Mouse (Mus musculus) lung, postnatal 0 days (tissue): ENCODE results near the gene Hipk3.

ENCODE experiments used
- CTCF ChIP-seq: IDR thresholded peaks from 2 replicates; pipeline ENCODE4 v1.5.1; 2016; ENCODE audit warnings: antibody characterized with exemption, mild to moderate bottlenecking
- EP300 ChIP-seq: IDR thresholded peaks from 2 replicates; pipeline ENCODE4 v1.6.1; 2016; ENCODE audit warnings: antibody characterized with exemption, mild to moderate bottlenecking, control low read depth

GRCm38 (mm10) chr2:104468419-104468818 lies 25.8 kb downstream of the Hipk3 start:
- TF ChIP-seq EP300 (no peak), CTCF (no peak)
